Mouse (Mus musculus) kidney, postnatal 14 days (tissue): ENCODE measurements at regions not wholly inside any gene's neighbourhood (a gene's known extent, or its start where the extent isn't known, plus 50 kb on each side); places are given as distances from the start of the nearest gene placed in this dataset.
A peak's percentile ranks its signal among the peaks of the same experiment; 100 is the strongest.

ENCODE experiments used
- DNase-seq: peaks from one replicate; pipeline ENCODE4 v3.0.0; 2022; ENCODE audit warnings: mixed read lengths

DNA sequence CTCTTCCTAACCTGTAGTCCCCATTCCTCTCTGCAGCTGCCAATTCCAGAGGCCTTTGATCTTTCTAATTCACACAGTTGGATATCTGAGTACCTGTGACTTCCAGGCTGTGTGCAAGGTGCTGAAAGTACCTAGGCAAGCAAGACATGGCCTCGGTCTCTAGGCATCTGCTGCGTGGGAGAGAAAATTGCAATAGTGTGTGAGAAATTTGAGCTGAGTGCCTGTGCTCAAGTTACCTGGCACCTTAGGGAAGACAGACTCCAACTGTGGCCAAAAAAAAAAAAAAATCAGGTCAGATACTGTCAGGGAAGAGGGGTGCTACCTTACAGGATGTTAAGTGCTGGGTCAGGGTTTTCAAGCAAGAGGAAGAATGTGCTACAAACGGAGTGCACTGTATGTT lies 514.7 kb upstream of the Mgmt start:
- peak; percentile 17 for DNase-seq

DNA sequence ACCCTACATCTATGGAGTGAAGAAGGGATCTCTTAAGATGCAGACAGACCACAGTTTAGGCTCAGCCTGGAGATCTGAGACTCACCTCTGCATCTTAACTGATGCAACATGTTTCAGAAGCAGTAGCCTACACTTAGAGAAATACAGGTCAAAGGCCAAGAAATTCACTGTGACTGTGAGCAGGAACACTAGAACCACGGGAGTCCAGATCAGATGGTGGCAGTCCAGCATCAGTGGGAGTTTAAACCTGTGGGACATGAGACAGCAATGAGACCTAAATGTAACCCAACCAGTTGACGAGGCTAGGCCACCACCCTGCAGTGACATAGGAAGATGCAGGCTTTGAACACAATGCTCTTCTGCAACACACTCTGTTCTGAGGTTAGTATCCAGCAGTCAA lies 511.1 kb upstream of the Mgmt start:
- DNase-seq: no peak

- DNase-seq: no peak
These were observed 506.7 kb upstream of the Mgmt start for GRCm38 (mm10) chr7:136387736-136388135.

DNA sequence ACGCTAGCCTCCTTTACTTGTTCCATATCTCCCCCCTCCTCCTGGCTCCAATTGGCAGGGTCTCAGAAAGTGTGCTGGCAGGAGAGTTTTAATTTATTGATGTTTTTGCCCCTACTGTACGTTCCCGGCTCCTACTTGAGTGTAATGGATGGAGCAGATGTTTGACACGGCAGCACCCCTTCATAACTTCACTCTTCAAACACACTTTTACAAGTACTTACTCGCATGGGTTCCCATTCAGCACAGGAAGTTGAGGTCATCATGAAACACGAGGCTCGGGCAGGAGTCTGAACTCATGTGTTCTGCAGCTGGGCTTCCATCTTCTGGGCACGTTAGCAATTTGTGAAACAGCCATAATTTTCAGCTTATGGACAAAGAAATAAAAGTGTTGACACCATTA lies 504.3 kb upstream of the Mgmt start:
- DNase-seq: no peak

GRCm38 (mm10) chr7:136393454-136393853 lies 501.0 kb upstream of the Mgmt start:
- no peak for DNase-seq

DNA sequence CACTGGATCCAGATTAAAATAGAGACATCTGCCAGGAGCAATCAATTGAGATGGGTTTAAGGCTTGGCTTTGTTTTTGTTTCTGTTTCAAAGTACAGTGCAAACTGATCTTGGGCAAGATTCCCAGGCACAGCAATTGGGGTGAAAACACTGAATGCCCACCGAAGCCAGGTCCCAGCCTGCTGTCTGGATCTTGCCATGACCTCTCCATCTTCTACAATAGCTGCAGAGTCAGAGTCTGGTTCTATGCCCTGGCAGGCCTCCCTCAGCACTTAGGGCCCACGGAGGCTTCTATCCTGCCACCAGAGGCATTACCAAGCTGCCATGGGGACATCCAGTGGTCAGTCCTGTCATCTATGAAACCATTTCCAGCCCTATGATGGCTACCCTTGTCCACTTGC lies 498.6 kb upstream of the Mgmt start:
- no peak for DNase-seq

GRCm38 (mm10) chr7:136397101-136397500 lies 497.3 kb upstream of the Mgmt start:
- no peak for DNase-seq

DNA sequence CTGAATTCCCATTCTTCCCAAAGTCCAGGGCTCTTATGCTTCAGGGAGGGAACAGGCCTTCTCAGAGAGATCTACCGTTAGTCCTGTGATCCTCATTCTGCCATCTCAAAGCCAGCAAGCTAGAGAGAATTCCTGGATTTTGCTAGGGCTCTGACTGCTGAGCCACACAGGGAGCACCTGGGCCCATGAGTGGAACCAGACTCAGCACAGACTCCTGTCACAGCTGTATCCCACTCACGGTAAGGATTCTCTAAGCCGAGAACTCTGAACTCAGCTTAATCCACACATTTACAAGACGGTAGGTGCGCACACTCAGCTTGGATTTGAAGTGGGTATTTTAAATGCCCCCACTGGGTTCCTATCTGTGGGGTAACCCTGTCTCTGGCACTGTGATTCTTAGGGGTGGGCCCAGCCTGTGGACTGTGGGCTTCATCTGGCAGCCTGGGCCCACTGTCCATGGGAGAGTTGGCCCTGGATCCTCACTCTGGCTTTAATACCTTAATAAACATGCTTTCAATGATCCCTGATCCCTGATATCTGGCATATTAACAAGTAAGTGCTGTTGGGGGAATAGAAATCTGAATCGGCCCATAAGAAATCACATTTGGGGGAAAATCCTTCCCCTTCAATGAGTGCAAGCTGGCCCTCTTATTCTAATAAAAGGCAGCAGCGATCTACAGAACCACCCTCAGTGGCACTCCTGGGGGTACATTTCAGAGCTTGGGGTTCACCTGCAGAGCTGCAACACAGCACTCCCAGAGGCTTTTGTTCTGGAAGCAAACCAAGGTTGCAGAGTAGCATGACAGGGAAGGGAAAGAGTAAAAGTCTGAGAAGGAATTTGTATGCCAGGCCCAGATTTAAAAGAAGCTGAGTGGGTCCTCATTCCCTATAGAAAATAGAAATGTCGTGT lies 491.5 kb upstream of the Mgmt start:
- no peak for DNase-seq

- DNase-seq: peak; percentile 34
These were observed 489.0 kb upstream of the Mgmt start for GRCm38 (mm10) chr7:136405391-136405790.

GRCm38 (mm10) chr7:136406258-136407100 lies 487.9 kb upstream of the Mgmt start:
- DNase-seq: peak; percentile 79

DNA sequence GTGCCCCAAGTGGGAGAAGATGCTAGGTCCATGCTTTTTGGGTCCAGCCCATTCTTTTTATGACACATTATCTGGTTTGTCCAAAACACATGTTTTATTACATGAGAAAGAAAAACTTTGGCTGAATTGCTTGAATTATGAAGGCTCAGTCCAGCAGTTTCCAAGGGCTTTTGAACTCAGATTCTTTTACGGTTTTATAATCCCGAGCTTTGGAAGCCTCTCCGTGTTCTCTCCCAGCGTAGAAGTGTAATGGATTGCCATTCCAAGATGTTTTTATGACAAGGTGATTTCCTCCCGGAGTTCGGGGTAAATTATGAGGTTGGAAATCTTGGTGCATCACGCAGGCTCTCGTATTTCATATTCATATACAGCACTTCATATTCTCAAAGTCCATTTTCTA lies 479.6 kb upstream of the Mgmt start:
- peak; percentile 18 for DNase-seq

DNA sequence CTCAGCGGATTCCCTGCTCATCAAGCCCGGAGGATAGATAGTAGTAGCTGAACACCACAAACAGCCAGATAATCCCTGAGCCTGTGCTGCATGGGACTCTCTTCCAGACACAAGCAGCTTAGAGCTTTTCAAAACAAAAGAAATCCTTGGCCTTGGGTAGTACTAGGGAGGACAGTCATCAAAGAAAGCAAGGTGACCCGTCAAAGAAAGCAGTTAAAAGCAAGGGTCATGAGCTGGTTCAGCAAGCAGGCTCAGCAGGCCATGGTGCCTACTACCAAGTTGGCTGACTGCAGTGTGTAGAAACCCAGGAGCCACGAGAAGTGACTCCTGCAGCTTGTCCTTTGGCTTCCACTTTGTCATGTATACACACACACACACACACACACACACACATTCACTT lies 477.1 kb upstream of the Mgmt start:
- no peak for DNase-seq

DNA sequence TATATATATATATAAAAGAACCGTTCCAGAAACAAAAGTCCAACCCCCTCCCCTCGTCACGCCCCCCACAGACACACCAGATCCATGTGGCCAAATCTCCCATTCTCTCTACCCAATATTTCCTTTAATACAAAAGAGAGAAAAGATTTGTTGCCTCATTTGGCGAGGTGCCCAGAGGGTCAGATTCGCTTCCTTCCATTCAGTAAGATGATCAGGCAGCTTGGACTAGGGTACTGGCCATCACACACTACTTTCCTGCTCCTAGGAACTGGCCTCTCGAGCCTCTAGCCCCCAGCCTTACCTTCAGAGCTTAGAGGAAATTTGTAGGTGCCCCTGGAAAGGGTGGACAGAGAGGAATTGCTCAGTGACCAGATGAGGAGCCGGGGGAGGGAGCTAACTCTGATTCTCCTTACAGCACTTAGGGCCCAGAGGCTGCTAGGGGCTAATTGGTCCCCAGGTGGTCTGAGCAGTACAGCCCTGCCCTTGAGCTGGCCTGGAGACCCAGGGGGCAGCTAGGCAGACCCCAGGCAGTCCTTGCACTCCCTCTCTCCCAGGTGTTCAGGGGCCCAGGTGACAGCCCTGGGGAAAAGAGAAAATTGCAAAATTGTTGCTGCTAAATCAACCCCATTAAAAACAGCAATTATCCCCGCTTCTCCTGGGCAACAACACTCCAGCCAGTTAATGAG lies 470.4 kb upstream of the Mgmt start:
- DNase-seq: peak; percentile 71

- no peak for DNase-seq
These were observed 467.2 kb upstream of the Mgmt start for GRCm38 (mm10) chr7:136427164-136427563.

GRCm38 (mm10) chr7:136430085-136431011 lies 464.1 kb upstream of the Mgmt start:
- DNase-seq: no peak

- no peak for DNase-seq
These were observed 460.7 kb upstream of the Mgmt start for GRCm38 (mm10) chr7:136433699-136434098.

DNA sequence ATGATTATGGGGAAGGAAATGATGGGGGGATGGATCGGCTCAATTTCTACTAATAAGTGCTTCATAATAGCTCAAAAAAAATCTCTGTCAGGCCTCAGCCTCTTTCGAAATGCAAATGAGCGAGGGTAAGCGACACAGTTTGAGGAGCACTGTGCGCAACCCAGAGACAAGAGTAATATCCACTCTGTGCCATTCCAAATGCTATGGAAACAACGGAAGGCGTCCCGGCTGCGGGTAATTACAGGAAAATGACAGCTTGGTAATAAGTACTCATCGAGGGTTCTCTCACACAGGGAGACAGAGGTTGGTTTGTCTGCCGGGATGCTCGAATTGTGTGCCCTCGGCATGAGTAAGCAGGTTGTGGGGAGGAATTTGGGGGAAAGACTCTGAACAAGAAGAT lies 459.9 kb upstream of the Mgmt start:
- DNase-seq: no peak

- no peak for DNase-seq
These were observed 451.0 kb upstream of the Mgmt start for GRCm38 (mm10) chr7:136443436-136443835.

DNA sequence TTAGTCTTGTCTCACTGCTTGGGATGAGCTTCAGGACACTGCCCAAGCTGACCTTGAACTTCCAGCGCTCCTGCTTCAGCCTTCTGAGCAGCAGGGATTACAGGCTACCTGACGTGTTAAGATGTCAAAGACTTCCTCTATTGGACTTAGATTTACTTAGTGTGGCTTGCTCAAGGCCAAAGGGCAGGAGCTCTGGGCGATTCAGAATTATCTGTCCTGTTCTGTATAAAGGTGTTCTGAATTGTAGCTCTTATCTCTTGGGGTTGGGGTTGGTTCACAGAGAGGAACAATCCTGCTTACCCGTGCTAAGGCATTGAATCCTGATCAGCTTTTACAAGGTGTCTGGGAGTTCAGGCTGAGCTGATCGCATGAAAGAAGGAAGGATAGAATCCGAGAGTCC lies 449.3 kb upstream of the Mgmt start:
- no peak for DNase-seq

DNA sequence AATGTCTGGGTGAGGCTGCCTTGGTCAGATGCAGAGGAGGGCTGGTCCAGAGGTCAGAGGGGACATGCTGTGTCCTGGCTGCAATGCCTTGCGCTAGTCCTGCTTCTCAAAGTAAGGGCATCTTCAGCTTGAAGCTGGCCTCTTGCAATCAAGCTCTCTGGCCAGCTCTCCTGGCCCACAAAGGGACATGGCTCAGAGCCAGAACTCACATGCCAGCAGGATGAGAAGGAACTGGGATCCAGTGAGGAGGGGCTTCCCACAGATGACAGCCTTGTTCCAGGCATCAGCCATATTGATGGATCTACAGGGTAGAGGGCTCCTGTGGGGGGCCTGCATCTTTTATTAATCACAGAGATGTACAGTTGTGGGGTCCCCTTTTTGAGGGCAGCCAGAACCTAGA lies 445.1 kb upstream of the Mgmt start:
- peak; percentile 18 for DNase-seq

DNA sequence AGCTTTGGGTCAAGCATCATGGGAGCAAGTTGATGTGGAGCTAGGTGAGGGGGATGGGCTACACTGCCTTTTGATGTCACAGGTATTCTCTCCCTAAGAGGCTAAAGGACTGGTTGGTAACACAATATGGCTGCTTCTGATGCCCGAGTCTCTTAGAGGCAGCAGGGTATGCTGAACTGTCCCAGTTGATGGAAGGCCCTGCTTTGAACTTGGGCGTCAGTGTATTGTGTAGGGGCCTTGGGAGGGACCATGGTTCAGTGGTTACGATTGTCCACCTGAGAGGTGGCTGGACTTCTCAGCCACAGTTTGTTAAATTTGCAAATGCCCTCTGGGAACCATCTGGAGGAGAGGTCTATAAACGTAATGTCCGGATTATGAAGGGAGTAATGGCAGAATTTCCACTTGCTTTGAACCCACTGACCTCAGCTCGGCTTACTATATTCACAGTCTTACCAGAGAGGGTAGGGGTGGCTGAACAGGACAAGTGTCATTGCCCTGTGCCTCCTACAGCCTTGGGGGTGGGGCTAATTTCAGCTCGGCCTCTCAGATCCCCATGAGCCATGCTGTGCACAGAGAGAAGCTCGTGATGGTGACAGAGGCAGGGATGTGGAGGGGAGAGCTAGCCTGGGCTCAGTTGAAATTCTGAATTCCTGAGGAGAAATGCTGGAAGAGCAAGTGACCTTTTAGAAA lies 442.6 kb upstream of the Mgmt start:
- DNase-seq: peak; percentile 7

DNA sequence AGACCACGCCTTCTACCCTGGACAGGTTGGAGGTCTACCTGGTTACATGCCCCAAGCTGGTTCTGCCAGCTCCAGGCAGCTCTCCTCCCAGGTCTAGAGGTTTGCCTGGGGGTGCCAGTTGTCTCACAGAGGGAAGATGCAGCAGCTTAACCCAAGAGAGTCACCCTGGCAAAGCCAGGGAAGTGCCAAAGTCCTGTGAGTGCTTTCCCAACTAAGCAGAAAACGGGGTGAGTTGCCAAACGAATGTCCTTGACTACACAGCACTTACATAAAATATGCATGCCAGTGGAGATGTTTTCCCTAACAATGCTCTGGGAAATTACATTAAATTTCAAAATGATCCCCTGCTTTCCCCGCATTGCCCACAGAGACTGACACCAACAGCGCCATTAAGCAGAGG lies 441.9 kb upstream of the Mgmt start:
- peak; percentile 32 for DNase-seq
